Mouse (Mus musculus) layer of hippocampus, postnatal 36 days (tissue): ENCODE results near the gene Zcchc8. TPM values are rescaled to one million over a fixed set of nuclear protein-coding genes. Genes with fewer than 3 reads are reported as not detected.
A peak's percentile ranks its signal among the peaks of the same experiment; 100 is the strongest.
"Not testable (repeated sequence)": the region's sequence is repeated elsewhere in the genome, so short reads cannot be mapped to it uniquely, and the experiment has no call there.

Source experiments
- DNase-seq, 2 experiments: peaks; one replicate each; pipeline ENCODE4 v3.0.0; 2022
- total RNA-seq, 2 experiments: library from RNA; stranded (reverse); gene quantifications; 2 replicates each; pipeline ENCODE4 v1.2.3; 2021

Gene Zcchc8
- 10 to 100 TPM; 49.6 to 63.2 TPM for total RNA-seq

DNA sequence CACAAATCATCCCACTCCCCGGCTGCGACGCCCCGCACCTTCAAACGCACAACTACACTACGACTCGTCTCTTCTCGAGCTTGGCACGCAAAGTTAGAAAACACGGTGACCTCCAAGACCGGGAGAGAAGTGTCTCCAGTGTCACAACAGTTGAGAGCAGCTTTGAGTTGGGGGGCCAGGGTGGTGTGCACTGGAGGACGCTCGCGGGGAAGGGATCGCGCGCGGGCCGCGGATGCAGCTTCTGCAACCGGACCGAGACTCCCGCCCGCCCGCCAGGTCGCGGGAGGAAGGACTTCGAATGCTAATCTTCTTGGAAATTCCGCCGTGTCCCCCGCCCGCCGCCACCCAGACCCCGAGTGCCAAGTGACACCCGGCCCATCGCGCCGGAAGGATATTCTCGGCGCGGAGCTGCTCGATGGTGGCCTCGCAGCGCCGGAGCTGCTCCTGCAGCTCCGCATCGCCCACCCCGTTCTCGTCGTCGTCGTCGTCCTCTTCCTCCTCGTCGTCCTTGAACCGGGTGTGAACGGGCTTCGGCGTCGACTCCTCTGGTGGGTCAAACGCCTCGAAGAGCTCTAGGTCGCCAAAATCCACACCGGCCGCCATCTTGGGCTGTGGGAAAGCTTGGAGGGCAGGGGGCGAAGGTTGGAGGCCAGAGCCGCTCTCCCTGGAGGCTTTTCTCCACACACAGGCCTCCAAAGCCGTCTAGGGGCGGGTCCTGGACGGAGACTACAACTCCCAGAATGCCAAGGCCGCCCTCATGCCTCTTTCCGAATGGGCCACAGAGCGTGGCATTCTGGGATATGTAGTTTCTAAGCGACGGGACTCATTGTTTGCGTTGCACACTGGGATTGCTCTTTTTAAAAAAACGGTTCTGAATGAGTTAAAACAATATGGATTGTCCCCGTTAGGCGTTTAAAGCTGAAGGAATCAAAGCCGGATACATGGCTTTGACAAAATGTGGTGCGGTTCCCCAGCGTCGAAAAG is at the start of gene Zcchc8:
Zcchc8 (minus strand) TSS at position 773 of the 984 bp plus-strand sequence.
- peak; percentile 95 to 97 for DNase-seq

DNA sequence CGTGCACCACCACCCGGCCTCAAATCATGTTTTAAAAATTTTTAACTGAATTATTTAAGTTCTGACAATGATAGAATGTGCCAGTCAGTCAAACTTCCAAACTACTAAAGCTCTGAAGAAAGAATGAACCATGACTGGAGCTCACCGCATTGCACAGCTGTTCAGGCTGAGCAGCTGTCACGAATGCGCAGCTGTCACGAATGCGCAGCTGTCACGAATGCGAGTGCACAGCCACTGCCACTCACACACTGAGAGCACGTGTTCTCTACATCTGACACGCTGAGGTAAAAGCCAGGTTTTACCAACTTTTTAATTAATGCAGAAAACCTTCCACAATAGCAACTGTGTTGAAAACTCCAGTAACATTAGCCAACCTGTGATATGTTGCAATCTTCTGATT is 45.6 kb upstream of the Zcchc8 start:
- DNase-seq = not testable (repeated sequence)

DNA sequence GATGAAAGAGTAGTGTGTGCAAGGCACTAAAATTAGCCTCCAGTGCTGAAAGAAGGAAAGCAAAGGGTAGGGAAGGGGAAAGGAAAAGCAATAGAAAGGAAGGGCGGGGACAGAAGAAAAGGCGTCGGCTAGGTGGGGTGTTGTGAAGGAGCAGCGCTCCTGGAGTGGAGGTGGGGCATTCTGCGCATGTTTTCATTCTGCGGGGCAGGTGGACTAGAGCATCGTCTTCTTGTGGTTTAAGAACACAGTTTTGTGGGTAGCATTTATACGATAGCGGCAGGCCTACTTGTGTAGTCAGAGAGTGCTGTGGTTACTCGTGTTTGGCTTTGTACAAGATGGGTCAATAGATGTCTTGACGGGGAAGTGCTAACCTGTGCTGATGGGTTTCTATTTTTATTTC is 44.6 kb upstream of the Zcchc8 start:
- DNase-seq = no peak

DNA sequence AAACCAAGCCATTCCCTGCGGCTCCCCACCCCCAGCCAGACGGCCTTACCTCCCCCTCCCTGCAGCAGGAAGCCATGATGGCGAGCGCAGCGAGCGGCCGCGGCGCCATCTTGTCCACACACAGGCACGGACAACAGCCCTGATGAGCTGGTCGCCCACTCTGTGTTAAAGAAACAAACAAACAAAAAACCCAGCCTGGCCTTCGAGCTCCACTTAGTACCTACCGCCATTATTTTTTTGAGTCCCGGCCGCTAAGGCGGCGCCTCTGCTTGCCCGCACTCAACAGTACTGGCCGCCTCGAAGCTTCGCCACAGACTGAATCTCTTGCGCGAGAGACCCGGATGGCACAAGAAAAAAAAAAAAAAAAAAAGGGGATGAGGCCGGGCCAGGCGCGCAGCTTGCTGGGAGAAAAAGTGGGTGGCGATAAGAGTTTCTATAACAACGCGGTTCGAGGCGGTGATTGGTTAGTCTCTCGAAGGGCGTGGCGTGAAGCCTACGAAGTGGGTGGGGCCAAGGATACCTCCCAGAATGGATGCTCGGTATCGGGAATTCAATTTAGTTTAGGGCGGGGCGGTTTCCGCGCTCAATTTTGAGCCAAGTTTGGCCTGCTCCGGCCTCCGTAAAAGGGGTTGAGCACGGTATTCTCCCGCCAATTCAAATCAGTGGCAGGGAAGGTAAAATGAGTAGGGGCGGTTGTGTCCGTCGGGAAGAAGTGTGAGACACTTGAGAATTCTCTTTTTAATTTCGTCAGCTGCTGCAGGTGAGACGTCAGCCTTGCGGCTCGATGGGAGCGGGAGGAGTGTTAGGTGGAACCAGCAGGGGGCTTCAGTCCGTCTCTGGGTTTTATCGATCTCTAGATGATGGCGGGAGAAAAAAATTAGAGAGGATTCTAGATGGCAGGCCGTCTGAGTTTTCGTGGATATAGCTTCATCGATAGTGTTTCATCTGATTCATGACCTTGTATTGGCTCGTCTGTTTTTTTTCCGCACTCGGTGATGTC is 28.5 kb upstream of the Zcchc8 start, which contains the start of the genes Rsrc2 and Kntc1:
Rsrc2 (minus strand) TSS at position 350 of the 1,000 bp plus-strand sequence.
Kntc1 (plus strand) TSS at position 652 of the 1,000 bp plus-strand sequence.
- peak; percentile 98 for DNase-seq

DNA sequence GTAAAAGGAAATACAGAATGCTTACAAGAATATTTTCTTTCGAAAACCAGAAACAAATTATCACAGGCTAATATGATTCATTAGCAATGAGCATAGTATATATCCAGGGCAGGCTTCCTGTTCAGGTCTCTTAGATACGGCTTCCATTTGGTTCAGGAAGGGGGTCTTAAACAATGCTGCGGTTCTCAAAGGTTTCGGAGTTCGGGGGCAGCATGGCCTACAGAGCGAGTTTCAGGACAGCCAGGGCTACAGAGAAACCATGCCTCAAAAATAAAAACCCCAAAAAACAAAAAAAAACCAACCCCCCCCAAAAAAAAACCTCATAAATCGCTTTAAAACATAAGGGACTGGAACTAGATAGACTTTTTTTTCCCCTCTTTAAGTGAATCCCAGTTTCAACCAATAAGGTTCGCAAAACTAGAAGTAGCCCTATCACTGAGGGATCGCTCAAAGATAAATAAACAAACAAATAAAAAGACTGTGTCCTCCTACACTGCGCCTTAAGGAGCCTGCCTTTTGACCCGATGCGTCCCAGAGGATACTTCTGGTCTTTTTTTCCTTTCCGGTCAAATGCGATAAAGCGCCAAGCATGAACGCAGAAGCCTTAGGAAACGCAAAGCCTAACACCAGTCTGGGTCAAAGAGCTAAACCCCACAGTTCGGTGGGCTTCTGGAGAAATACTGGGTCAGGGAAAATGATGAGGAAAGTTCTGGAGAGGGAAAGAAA is 27.6 kb upstream of the Zcchc8 start:
- no peak for DNase-seq

DNA sequence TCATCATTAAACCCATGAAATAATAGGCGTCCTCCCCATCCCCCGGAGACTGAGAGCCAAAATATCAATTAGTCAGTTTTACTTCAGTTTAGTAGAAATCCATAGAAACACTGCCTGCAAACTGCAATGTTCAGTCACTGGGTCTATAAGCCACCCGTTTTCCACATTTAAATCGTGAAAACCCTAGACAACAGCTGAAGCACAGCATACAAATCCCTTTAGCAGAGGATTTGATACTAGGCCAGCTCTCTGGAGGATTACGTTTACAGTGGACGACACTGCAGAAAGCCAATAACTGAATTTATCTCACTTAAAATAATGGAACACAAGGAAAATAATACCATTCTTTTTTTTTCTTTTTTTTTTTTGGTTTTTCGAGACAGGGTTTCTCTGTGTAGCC is 26.7 kb upstream of the Zcchc8 start:
- DNase-seq = no peak

DNA sequence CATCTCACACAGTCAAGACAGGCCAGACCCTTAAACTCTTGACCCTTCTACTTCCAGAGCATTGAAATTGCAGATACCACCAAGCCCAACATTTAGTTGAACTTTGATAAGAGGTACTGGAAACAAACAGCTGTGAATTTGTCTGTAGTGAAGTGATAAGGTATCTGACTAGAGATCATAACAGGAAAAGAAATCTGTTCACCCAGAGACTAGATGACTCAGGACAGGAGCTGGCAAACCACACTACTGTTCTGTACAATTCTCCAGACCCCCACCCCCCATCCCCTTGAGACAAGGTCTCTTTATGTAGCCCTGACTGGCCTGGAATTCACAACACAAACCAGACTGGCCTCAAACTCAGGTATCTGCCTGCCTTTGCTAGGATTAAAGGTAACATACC is 25.4 kb upstream of the Zcchc8 start:
- no peak for DNase-seq

DNA sequence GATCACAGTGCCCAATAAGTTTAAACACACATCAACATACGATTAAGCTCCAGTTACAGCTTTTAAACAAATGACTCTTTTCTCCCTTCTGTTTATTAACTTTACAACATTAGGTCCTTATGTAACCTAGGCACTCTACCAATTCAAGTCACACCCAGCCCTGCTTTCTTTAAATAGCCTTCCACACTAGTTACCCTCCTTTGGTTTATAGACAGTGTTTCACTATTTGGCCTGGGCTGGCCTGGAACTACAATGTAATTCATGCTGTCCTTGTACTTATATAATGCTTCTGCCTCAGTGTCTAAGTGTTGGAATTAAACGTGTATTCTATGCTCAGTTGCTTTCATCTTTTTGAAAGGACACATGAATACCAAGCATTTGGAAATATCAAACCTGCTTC is 23.5 kb upstream of the Zcchc8 start:
- DNase-seq = no peak

DNA sequence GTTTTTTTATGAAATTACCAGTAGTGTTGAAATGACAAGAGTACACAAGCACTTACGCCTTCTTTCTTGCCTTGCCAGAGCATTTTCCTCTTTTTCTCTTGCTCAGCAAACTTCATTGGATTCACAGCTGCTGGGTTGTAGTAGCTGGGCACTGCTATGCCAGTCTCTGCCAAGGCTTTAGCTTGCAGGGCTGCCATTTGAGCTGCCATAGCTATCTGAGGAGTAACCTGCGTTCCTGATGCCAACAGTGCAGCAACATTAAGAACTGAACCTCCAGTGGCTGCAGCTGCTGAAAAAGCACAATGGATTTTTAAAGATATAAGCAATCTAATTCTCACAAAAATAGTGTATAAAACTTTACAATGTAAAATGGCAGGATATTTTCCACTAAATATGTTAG is 10.1 kb upstream of the Zcchc8 start:
- no peak for DNase-seq

DNA sequence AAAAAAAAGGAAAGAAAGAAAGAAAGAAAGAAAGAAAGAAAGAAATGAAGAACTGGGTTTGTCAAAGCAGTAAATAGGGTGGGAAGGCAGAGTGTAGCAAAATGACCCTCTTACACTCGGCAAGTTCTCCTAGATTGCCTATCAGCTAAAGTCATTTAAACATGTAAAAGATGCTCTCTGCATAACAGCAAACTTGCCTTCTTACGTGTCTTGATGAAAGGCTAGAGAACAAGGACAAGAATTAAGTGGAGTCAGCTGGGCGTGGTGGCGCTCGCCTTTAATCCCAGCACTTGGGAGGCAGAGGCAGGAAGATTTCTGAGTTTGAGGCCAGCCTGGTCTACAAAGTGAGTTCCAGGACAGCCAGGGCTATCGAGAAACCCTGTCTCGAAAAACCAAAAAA is 2.9 kb upstream of the Zcchc8 start:
- DNase-seq = not testable (repeated sequence)

DNA sequence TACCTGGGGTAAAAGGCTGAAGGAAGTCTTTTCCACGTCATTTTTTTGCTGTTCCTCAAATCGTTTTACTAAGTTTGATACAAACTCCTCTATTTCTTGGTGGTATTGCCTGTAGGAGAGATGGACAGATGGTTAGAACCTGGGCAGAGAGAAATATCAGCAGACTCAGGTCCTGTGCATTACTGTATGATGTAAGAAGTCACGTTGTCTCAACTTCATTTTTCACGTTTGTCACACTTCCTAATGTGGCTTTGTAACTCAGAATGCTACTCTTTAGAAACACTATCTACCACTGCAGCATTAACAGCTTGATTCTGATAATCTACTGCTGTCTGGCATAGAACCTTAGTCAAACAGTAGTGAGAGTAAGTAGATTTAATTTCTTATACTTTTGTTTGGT is 6.3 kb downstream of the Zcchc8 start:
- DNase-seq = no peak

DNA sequence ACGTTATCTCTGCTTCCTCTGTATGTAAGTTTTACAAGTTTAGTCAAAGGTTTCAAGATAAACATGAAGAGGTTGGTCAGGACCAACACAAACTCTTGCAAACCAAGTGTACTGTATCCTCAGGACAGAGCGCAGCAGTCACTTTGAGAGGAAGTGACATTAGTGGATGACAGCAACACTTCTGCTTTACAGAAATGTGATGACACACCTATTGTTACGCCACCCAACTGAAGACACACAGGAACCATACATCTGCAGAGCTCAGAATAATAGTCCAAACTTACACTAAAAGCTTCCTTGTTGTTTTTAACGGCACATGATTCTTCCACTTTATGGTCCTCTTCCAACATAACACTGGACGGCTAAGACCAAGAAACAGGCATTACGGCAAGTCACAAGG is 7.1 kb downstream of the Zcchc8 start:
- no peak for DNase-seq

DNA sequence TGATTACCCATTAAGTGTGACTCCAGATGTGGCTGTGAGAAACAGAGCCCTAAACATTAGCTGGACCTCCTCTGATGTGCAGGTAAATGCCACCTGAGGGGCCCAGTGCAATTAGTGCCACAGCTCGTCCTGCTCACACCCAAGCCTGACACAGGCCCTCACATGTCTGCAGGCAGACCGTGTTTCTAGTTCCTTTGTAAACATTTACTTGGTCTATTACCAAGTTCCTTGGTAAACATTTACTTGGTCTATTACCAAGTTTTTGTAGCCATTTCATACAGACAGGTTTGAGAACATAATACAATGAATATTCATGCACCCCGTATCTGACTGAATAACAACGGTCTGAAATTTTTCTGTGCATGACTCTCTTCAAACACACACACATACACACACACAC is 11.3 kb downstream of the Zcchc8 start:
- DNase-seq = no peak

DNA sequence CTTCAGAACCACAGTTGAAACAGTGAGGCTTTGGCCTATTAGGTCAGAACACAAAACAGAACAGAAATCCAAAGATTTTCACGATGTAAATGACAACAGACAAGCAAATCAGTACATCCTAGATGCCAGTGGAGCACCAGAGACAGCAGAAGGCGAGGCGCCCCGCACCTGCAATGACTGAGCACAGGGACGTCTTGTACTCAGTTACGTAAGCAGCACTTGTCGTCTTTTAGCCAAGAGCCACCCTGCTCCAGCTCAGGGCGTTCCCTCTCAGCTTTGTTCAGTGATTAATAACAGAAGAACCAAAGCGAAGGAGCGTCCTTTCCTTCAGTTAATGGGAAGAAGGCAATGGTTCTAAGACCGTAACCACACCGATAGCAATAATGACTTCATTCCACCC is 12.3 kb downstream of the Zcchc8 start:
- peak; percentile 46 to 47 for DNase-seq

DNA sequence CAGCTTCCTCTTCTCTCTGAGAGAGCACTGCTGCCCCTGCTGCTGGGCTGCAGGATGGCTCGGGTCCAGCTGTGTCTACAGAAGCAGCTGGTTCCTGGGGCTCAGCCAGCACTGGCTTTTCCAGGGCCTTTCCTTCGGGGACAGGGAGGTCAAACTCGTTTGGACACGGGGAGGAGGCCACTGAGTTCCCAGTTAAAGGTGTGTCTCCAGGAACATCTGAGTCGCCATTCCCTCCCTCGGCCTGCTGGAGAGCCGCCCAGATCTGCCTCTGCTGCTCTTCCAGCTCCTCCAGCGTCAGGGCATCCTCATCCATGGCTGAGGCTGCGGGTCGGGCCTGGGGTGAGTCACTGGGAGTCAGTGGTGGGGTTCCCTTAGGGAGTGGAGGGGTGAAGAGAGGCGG is 20.3 kb downstream of the Zcchc8 start:
- peak; percentile 29 to 31 for DNase-seq

DNA sequence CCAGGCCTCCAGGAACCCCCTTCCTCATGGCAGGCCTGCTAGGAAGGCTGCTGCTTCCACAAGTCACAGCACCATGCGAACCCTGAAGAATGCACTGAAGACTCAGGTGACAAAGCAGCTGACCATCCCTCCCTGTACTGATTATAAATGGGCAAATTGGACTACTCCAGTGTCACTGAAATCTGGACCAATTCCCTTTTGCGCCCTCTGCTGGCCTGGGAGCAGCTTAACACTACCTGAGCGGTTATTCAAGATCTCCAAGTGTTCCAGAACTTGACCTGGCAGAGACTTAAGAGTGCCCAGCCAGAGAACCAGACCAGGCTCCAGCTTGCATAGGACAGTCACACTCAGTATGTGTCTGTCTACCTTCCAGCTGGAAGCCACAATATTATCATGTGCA is 21.7 kb downstream of the Zcchc8 start:
- DNase-seq = peak; percentile 40 to 61

DNA sequence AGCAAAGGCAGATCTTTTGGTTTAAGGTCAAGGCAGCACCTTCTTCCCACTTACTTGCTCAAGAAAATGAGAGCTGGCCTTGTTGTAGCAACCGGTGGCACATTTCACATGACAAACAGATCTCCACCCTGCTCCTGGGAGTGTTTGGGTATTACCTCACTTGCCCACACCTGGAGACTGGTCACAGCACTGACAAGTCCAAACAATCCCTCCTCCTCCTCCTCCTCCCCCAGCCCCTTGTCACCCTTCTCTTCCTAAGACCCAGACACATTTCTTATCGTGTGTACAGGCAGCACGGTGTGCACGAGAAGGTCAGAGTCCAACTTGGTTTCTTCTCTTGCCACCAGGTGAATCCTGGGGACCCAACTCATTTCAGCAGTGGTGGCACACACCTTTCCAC is 23.9 kb downstream of the Zcchc8 start:
- DNase-seq = no peak

DNA sequence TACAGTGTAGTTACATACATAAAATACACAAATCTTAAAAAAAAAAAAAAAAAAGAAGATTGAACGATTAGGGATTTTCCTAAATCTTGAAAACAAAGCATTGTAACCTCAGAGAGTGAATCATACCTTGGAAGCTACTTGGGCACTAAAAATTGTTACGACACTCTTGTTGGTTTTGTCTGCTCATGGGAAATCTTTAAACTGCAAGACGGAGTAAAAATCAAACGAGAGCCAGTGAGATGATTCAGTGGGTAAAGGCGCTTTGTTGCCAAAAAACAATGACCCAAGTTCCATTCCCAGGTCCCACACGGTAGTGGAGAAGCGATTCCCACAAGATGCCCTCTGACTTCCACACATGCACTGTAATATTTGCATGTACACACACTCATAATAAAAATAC is 24.7 kb downstream of the Zcchc8 start:
- DNase-seq = no peak

DNA sequence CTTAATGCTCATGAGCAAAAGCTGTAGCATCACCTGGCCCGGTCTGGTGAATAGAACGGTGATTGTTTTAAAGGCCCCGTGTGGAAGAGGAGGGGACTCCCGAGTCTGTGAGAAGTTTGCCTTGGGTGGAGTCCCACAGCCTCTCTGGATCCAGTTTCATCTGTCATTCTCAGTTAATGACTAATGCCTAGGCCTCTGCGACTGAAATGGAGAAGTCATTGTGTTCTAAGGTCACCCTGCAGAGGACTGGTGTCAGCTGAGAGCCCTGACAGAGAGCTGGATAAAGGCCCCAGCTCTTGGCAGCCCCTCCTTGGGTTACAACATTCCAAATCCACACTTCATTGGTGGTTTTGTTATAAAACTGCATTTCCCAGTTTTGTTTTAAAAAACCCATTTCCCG is 26.4 kb downstream of the Zcchc8 start:
- DNase-seq = no peak

DNA sequence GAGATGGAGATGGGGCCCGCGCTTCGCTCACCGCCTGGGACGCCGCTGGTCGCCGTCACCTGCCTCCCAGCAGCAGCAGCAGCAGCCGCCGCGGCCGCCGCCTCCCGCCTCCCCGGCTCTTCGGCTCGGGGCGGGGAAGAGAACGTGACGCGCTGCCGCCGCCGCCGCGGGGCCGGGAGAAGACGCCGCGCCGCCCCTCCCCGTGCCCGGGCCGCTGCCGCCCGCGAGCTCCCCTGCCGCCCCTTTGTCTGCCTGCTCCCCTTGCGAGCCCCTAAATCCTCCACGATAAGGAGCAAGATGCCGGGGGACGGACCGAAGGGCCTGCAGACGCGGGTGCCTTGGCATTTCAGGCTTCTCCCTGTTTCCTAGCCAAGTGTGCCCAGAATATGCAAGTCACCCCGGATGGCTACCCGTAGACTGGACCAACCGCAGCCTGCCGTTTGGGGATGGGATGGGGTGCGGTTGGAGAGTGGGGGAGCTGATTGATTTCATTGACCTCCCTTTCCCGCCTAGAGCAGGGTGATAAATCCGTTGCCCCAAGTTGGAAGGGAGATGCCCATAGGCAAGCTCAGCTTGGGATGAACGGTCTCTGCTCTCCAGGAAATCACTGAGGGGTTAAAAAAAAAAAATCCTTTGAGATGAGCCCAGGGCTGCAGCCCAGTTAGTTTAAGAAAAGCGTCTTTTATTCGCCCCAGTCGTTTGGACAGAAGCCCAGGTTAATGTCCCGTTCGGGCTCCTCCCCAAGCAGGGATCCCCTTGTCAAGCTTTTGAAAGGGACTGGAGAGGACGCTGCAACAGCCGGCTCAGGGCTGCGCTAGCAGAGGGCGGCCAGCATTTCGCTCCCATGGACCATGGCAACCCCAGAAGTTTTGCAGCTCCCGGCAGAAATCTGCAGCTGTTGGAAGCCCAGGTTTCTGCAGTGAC is 36.4 kb downstream of the Zcchc8 start, which contains the start of gene Clip1:
Clip1 (minus strand) TSS at position 398 of the 924 bp plus-strand sequence.
- DNase-seq = peak; percentile 74 to 76
